Mouse (Mus musculus): ENCODE results near the gene Ptges2. TPM values are rescaled to one million over a fixed set of nuclear protein-coding genes. Genes with fewer than 3 reads are reported as not detected.

Gene Ptges2
- total RNA-seq, 2 experiments from 2014 or later: 44.9 to 48.1 TPM

DNA sequence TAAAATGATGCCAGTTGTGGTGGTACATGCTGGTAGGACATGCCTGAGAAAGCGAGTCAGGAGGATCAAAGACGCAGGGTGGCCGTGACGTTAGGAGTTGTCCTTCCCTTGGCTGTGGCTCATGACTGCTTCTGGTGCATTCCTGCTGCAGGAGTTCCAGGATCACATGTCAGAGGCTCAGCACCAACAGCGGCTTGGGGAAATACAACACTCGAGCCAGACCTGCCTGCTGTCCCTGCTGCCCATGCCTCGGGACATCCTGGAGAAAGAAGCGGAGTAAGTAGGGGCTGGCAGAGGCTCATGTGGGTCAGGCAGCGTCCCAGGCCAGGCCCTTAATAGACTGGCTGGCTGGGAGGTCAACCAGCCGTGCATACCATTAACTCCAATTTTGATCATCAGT, 21.5 kb upstream of the Ptges2 start:
- intact Hi-C loops (cut with DNase I): no loop called here
- DNase-seq: no peak

- intact Hi-C loops (cut with DNase I): no loop called here
- no peak for DNase-seq
These were observed 20.3 kb upstream of the Ptges2 start for GRCm38 (mm10) chr2:32375317-32375940.

GRCm38 (mm10) chr2:32376963-32377362, 18.7 kb upstream of the Ptges2 start:
- DNase-seq: no peak

GRCm38 (mm10) chr2:32380001-32380500, 15.6 kb upstream of the Ptges2 start:
- intact Hi-C loops (cut with DNase I): no loop called here
- no peak for DNase-seq

More at GRCm38 (mm10) chr2:32376963-32377362, 18.7 kb upstream of the Ptges2 start:
- intact Hi-C loops (cut with DNase I): no loop called here

GRCm38 (mm10) chr2:32381141-32381774, 14.4 kb upstream of the Ptges2 start:
- peak; percentile 54 for DNase-seq
- intact Hi-C loops (cut with DNase I): no loop called here

DNA sequence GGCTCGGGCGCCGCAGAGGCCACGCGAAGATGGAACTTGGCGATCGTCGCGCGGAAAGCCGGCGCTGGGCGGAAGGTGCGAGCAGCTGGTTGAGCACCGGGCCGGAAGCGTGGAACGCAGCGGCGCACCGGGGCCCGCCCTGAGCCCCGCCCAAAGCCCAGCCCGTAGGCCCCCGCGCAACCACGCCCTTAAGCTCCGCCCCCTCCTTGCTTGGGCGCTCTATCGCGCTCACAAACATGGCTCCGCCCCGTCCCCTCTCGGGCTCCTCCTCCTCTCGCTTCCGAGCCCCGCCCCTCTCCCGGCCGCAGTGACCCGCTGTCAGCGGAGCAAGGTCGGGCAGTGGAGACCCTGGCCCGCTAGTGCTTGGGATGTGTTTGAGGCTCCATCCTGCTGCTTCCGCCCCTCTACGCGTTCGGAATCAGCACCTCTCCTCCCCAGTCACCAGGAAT, 13.9 kb upstream of the Ptges2 start, which contains the start of gene 1110008P14Rik:
1110008P14Rik (minus strand) TSS at position 164 of the 449 bp plus-strand sequence.
- DNase-seq: peak; percentile 92
- intact Hi-C loops (cut with DNase I): no loop called here

- intact Hi-C loops (cut with DNase I): no loop called here
- no peak for DNase-seq
These were observed 13.0 kb upstream of the Ptges2 start for GRCm38 (mm10) chr2:32382689-32383088.

- no peak for DNase-seq
- intact Hi-C loops (cut with DNase I): no loop called here
These were observed 7.8 kb upstream of the Ptges2 start, which contains the start of gene Lcn2 for GRCm38 (mm10) chr2:32387706-32388490. Lcn2 (minus strand) TSS chr2:32388252.

DNA sequence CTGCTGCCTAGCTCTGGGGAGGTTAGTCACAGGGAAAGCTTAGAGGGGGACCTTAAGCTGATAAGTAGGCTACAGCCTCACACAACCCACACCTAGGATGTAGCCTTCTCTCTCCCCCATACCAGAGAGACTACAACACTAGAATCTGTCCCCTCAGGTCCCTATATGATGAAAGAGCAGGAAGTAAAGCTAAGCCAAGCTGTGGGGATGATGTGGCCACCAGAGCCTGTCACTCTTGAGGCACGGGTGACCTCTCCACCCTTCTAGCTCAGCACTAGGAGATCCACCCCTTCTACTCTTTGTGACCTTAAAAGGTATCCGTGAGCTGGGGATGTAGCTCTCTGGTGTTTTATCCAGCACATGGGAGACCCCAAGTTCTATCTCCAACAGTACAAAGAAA, 6.5 kb upstream of the Ptges2 start:
- intact Hi-C loops (cut with DNase I): no loop called here
- no peak for DNase-seq

- intact Hi-C loops (cut with DNase I): no loop called here
These were observed 4.8 kb upstream of the Ptges2 start for GRCm38 (mm10) chr2:32390871-32391270.

DNA sequence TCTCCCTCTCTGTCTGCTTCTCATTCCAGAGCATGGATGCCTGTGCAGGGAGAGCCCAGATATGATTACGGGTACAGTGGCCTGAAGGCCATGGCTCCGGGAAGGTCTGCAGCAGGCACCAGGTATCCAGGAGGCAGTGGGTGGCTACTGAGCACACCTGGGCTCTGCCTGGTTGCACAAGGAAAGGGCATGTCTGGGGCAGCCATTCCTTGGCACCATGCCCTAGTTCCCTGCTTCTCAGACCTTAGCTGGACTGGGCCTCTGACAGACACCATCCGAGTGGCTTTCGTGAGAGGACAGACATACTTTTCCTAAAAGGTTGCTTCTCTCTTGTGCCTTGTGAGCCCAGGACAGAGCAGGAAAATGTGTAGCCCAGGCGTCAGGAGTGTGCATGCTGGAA, 3.6 kb upstream of the Ptges2 start:
- no peak for DNase-seq
- intact Hi-C loops (cut with DNase I): no loop called here

More at GRCm38 (mm10) chr2:32390871-32391270, 4.8 kb upstream of the Ptges2 start:
- DNase-seq: no peak

- peak; percentile 30 for DNase-seq
- intact Hi-C loops (cut with DNase I): no loop called here
These were observed 723 bp upstream of the Ptges2 start for GRCm38 (mm10) chr2:32394973-32395372.

DNA sequence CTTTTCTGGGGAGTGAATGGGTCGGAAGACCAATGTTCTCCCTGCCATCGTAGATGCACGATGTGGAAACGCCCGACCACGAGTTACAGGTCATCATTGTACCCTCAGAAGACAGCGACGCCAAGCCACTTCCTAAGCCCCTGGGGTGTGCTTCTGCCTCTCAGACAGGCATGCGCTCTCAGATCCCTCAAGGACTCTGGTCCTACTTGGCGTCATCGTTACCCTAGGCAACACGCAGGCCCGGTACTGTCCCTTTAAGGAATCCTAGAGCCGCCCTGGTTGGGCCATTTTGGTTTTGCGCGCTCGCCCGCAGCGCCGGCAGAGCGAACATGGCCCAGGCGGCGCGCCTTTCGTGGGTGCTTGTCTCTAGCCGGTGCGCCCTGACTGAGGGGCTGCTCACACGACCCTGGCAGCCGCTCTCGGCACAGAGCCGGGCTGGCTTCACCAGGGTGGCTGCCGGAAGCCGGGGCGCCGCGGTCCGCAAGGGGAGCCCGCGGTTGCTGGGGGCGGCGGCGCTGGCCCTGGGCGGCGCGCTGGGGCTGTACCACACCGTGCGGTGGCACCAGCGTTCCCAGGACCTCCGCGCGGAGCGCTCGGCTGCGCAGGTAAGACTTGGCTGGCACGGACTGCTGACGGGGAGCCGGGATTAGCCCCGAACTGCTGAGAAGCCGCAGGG, 388 bp downstream of the Ptges2 start:
- DNase-seq: peak; percentile 89

DNA sequence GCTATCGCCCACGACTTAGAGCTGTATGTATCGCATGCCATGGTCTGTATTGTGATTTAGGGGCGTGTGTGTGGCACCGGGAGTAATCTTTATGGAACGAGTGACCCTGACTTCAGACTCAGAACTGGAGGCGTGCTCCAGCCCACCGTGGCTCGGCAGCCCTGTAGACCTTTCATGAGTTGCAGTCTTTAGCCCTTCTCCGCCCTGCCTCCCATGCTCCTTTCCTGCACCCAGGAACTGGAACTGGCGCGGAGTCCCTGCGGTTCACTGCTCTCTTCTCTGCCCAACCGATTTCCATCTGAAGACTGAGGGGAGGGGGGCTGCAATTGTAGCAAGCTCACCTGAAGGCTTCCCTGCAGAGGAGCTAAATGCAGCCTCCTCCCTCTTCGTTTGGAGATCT, 999 bp downstream of the Ptges2 start:
- no peak for DNase-seq
- intact Hi-C loops (cut with DNase I): no loop called here

More for the DNA sequence above, 388 bp downstream of the Ptges2 start:
- intact Hi-C loops (cut with DNase I): no loop called here

DNA sequence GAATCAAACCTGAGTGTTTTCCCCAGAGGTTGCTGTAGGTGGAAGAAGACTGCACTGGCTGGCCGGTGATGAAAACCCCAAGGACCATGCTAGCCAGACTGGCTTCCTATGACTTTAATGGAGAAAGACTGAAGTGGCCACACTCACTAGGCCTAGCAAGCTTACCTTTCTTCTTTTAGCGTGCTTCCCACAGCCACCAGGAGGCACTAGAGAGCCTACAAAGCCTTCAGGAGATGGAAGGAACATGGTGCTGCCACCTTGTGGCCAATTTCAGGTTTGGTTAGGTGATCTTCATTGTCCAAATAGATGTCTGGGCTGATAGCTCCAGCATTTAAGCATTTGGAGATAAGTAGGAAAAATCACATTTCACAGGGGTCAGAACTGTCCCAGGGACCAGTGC, 9.0 kb downstream of the Ptges2 start:
- DNase-seq: peak; percentile 97
- intact Hi-C loops (cut with DNase I): loop anchor here (5.0 kb wide), 1 partner anchor 163 kb away; no protein-coding TSS in a partner anchor

DNA sequence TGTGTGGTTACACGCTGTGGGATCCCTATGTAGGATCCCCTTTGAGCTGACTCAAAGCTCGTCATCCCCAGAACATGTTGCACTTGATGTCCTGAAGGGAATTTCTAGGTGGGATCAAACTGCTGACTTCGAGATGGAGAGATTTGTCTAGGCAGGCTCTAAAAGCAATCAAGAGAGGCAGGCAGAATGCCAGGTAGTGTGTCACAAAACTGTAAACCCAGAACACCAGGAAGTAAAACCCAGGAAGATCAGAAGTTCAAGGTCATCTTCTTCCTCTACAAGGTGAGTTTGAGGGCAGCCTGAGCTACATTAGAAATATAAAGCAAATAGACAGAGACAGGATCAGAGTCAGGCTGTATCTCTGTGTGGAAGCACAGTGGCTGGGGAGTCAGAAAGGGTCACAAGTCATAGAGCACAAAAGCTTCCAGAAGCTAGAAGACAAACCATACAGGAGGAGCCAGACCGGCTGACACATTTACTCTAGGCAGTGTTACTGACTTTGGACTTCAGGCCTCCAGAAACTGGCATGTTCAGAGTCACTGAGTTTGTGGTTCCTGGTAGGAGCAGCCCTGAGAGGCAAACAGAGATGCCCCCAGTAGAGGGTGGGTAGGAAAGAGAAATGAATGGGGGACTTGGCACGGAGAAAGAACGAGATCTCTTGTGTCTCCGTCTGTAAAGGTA, 11.6 kb downstream of the Ptges2 start:
- no peak for DNase-seq
- intact Hi-C loops (cut with DNase I): loop anchor here (2.0 kb wide), 1 partner anchor 72 kb away; no protein-coding TSS in a partner anchor

- intact Hi-C loops (cut with DNase I): no loop called here
- DNase-seq: no peak
These were observed 13.0 kb downstream of the Ptges2 start for GRCm38 (mm10) chr2:32408429-32409424.

- DNase-seq: no peak
- intact Hi-C loops (cut with DNase I): no loop called here
These were observed 15.7 kb downstream of the Ptges2 start for GRCm38 (mm10) chr2:32411407-32411806.

Data from left cerebral cortex, postnatal 4 days (tissue).